In genomic region chr1:149950254-149950653, GRCm38 (mm10) we compare ENCODE assay signal across 20 mouse cellular contexts.
"Had no signal": no experiment of that assay in that cellular context is flagged by ENCODE, and none has a peak within 500 bp of the region (broad histone marks: within the 10 kb centered on the region; RNA-seq: fewer than 3 reads in every experiment).

No protein-coding gene starts in this region.

- H3K36me3 ChIP-seq: intestine, embryonic 15.5 days; limb, embryonic 12.5 days; limb, embryonic 15.5 days; liver, embryonic 12.5 days; liver, embryonic 15.5 days; lung, embryonic 15.5 days; midbrain, embryonic 10.5 days; midbrain, embryonic 13.5 days; neural tube, embryonic 13.5 days; stomach, embryonic 15.5 days had no signal

- H3K9me3 ChIP-seq: intestine, embryonic 15.5 days; limb, embryonic 12.5 days; limb, embryonic 15.5 days; liver, embryonic 12.5 days; liver, embryonic 15.5 days; lung, embryonic 15.5 days; midbrain, embryonic 10.5 days; midbrain, embryonic 13.5 days; neural tube, embryonic 13.5 days; stomach, embryonic 15.5 days had no signal

- H3K27me3 ChIP-seq: intestine, embryonic 15.5 days; limb, embryonic 12.5 days; limb, embryonic 15.5 days; liver, embryonic 12.5 days; liver, embryonic 15.5 days; lung, embryonic 15.5 days; midbrain, embryonic 13.5 days; neural tube, embryonic 13.5 days; stomach, embryonic 15.5 days had no signal

- H3K4me1 ChIP-seq: intestine, embryonic 15.5 days; limb, embryonic 12.5 days; limb, embryonic 15.5 days; lung, embryonic 15.5 days; midbrain, embryonic 10.5 days; midbrain, embryonic 13.5 days; neural tube, embryonic 13.5 days; stomach, embryonic 15.5 days had no signal

- H3K27ac ChIP-seq: intestine, embryonic 15.5 days; limb, embryonic 12.5 days; limb, embryonic 15.5 days; liver, embryonic 12.5 days; liver, embryonic 15.5 days; lung, embryonic 15.5 days; midbrain, embryonic 10.5 days; midbrain, embryonic 13.5 days; neural tube, embryonic 13.5 days; stomach, embryonic 15.5 days had no signal

- H3K9ac ChIP-seq: intestine, embryonic 15.5 days; limb, embryonic 12.5 days; limb, embryonic 15.5 days; liver, embryonic 12.5 days; liver, embryonic 15.5 days; lung, embryonic 15.5 days; midbrain, embryonic 13.5 days; neural tube, embryonic 13.5 days; stomach, embryonic 15.5 days had no signal

- H3K4me2 ChIP-seq: intestine, embryonic 15.5 days; limb, embryonic 12.5 days; limb, embryonic 15.5 days; liver, embryonic 12.5 days; liver, embryonic 15.5 days; lung, embryonic 15.5 days; midbrain, embryonic 13.5 days; neural tube, embryonic 13.5 days; stomach, embryonic 15.5 days had no signal

- H3K4me3 ChIP-seq: intestine, embryonic 15.5 days; limb, embryonic 12.5 days; limb, embryonic 15.5 days; liver, embryonic 12.5 days; liver, embryonic 15.5 days; lung, embryonic 15.5 days; midbrain, embryonic 10.5 days; midbrain, embryonic 13.5 days; myocyte; neural tube, embryonic 13.5 days; stomach, embryonic 15.5 days had no signal

- ATAC-seq: intestine, embryonic 15.5 days; liver, embryonic 12.5 days; midbrain, embryonic 13.5 days; midbrain, embryonic 16.5 days had no signal

- DNase-seq: left cerebral cortex, postnatal 4 days; lung, adult 18-20 months; lung, postnatal 10 days; lung, postnatal 36 days; retina, postnatal 1 day; right cerebral cortex, postnatal 25 days; spleen, adult 18-20 months; thymus, postnatal 25 days had no signal
